Mouse (Mus musculus): ENCODE data around the gene Afdn.
"Not testable (repeated sequence)": the region's sequence is repeated elsewhere in the genome, so short reads cannot be mapped to it uniquely, and the experiment has no call there.

Afdn gene

DNA sequence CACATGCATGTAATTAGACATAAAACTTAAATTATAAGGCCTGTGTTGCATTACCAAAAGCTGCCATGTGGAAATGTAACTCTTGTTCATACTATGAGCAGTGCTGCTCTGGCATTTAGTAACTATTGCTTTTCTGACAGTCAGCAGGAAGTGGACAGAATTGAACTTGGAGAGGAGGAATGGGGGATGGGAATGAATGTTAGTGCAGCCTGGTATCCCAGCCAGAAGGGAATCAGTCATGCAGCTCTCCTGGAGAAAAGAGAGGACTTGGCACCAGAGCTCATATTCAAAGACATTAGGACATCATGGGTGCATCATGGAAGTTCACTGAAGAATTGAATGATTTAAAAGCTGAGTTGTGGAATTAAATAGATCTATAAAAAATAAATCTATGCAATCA is 117.1 kb downstream of the Afdn start:
- DNase-seq (ENCODE audit: low spot score) = no peak

DNA sequence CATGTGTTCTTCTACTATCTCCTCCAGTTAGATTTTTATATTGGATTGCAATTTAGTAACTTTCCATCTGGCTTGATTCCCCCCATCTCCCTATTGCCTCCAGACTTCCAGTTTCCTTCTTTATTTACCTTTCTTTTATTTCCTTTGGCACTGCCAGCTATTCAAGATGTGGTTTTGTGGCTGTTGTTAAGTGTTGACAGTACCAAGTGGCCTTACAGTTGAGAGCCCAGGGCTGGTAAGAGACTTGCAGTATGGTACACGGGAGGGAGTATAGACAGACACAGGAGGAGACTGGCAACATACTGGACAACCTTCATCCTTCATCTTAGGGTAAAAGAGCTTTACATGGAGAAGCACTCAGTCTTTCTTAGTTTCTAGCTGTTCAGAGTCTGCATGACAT is 119.4 kb downstream of the Afdn start:
- DNase-seq (ENCODE audit: low spot score) = no peak

DNA sequence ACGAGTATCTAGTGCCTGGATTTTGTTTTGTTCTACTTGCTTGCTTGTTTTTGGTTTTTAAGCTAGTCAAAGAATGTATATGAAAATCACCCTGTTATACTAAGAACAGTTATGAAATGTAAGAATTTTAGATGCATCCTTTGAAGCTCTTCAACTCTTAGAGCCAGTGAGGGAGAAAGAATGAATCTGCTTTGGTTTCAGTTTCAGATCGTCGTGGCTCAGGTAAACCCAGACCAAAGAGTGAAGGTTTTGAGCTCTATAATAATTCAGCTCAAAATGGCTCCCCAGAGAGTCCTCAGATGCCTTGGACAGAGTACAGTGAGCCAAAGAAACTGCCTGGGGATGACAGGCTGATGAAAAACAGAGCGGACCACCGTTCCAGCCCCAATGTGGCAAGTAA is 123.2 kb downstream of the Afdn start:
- DNase-seq (ENCODE audit: low spot score) = no peak

- DNase-seq (ENCODE audit: low spot score) = no peak
Observed at GRCm38 (mm10) chr17:13889818-13890434, 129.6 kb downstream of the Afdn start.

DNA sequence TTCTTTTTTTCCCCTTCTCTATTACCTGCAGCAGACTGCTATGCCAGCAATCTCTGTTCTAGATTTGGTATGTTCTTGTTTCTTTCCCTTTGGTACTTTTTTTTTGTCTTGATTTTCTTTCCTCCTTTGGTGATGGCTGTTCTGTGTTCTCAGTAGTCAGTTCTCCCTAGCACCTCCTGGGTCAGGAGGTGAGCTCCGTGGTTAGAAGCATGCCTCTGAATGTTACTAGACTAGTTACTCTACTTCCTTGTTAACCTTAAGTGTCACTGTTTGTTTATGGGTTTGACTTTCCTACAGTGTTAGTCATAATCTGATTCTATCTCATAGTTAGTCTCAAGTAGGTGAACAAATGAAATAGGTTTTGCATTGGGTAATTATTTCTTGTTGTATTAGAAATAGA is 130.6 kb downstream of the Afdn start:
- DNase-seq (ENCODE audit: low spot score) = no peak

- DNase-seq (ENCODE audit: low spot score) = no peak
Observed at GRCm38 (mm10) chr17:13898838-13899237, 138.5 kb downstream of the Afdn start.

DNA sequence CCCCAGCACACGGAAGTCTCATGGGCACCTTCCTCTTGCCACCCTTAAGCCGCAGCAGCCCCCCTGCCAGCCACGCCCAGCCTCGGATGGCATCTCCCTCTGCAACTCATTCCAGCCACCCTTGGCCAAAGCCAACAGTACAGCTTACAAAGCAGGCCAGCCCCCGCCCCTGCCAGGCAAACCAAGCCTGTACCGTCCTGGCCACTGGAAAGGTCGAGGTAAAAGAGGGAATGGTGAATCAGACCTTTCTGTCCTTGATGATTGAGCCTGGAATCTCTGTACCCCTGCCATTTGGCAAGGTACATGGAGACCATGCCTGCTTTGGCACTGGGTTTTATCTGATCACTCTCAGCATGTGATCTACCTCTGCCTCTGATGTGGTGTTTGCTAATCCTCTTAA is 138.9 kb downstream of the Afdn start:
- DNase-seq (ENCODE audit: low spot score) = no peak

- DNase-seq (ENCODE audit: low spot score) = no peak
Observed at GRCm38 (mm10) chr17:13903793-13904192, 143.5 kb downstream of the Afdn start.

- no peak for DNase-seq (ENCODE audit: low spot score)
Observed at GRCm38 (mm10) chr17:13907082-13907481, 146.7 kb downstream of the Afdn start.

DNA sequence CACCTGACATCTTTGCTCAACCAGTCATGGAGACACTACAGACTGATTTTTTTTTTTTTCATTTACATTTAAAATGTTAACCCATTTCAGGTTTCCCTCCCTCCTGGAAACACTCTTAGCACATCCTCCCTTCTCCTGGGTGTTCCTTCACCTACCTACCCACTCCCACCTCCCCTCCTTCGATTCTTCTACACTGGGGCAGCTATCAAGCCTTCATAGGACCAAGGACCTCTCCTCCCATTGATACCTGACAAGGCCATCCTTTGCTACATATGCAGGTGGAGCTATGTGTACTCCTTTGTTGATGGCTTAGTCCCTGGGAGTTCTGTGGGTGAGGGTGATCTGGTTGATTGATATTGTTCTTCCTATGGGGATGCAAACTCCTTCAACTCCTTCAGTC is 147.3 kb downstream of the Afdn start:
- no peak for DNase-seq (ENCODE audit: low spot score)

DNA sequence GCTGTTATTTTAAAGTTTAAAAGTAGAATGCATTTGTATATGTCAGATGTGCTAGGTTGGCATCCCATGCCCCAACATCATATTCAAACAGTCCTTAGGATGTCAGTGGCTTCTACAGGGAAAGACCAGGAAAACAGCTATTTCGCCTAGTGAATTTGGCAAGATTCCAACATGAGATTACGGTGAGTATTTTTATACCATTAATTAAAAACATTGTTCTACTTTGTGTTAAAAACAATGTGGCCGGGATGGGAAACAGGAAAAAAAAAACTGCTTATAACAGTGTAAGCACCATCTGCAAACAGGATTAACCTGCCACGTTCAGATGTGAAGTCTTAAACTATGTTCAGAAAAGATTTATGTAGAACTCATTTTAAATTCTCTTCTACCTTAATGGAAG is 153.6 kb downstream of the Afdn start:
- DNase-seq (ENCODE audit: low spot score) = no peak

DNA sequence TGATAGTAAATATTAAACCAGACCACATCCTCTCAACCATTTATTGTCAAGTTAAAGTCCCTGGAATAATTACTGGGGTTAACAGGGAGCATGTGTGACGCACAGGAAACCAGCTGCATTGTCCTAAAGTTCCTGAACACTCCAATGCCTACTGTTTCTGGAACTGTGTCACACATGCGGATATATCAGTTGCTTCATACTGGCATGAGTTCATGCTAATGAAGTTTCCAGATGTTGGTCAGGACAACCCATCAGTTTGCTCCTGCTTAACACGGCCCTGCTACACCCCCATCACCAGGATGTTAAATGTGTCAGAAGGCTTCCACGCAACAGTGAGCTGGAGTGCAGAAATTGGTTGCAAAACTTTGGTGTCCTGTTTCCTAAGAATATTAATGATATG is 154.2 kb downstream of the Afdn start:
- no peak for DNase-seq (ENCODE audit: low spot score)

DNA sequence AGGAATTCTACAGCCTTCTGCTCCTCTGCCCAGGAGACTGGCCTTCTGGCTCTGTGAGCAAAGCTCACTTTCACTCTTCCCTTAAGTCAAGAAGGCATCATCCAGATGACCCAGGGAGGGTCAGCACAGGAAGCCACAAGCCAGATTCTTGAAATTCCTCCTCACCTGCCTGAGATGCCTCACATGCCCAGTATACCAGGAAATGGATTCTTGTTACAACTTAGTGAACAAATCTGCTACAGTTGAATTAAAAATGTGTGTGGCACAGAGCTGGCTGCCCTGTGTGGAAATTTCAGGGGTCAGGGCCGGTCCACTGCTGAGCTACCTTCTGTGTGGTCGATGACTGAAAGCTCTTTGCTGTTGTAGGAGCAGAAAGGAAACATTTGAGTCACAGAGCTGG is 160.4 kb downstream of the Afdn start:
- no peak for DNase-seq (ENCODE audit: low spot score)

- no peak for DNase-seq (ENCODE audit: low spot score)
Observed at GRCm38 (mm10) chr17:13923418-13923817, 163.1 kb downstream of the Afdn start.

DNA sequence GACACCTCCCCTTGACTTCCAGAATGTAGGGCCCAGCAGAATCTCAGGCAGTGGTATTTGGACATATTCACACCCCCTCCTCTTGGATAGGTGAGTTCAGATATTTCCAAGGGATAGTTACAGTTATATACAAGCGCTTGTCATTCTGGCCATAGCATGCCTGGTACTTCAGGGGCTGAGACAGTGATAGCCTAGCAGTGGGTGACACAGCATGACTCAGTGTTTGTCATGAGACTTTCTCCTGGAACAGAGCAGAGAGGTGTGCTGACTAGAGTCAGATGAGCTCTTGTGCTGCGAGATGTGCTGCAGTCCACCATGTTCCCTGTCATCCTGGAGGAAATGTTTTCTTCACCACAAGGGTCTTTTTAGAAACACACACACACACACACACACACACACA is 164.2 kb downstream of the Afdn start:
- DNase-seq (ENCODE audit: low spot score) = no peak

- DNase-seq (ENCODE audit: low spot score) = no peak
Observed at GRCm38 (mm10) chr17:13925931-13926330, 165.6 kb downstream of the Afdn start.

DNA sequence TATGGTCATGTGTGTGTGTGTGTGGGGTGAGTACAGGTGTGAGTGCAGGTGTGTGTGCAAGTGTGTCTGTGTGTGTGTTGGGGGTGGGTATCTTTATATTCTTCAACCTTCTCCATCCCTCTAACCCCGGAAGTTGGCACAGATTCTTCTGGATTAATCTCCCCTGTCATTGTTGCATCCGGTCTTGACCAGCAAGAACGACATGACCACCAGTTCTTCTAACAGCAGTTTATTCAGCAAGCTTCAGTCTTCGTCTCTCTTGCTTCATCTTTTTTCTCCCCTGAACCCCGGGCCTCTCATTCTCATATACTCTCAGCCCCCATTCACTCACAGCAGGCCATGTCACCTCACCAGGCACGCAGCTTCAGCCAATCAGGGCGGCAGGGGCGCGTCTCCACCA is 170.1 kb downstream of the Afdn start:
- DNase-seq (ENCODE audit: low spot score) = no peak

- not testable (repeated sequence) for DNase-seq (ENCODE audit: low spot score)
Observed at GRCm38 (mm10) chr17:13935364-13935763, 175.0 kb downstream of the Afdn start.

DNA sequence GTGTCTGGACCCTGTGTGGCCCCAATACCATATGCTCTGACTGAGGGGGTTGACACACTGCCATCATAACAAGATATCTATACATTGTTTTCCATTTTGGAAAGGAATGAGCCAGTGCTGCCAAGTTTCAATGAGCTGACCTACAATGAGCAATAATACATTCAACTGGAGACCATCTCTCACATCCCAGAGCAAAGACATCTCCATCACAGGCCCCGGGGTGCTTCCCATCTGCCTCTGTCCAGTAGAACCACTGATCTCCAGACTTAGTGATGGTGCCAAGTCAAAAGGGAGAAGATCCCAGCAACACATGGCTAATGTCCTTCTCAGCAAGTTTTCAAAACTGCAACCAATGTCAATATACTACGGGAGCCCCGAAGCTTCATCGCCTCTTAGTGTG is 177.4 kb downstream of the Afdn start:
- no peak for DNase-seq (ENCODE audit: low spot score)

GRCm38 (mm10) chr17:13938652-13939051 is 178.3 kb downstream of the Afdn start:
- no peak for DNase-seq (ENCODE audit: low spot score)

DNA sequence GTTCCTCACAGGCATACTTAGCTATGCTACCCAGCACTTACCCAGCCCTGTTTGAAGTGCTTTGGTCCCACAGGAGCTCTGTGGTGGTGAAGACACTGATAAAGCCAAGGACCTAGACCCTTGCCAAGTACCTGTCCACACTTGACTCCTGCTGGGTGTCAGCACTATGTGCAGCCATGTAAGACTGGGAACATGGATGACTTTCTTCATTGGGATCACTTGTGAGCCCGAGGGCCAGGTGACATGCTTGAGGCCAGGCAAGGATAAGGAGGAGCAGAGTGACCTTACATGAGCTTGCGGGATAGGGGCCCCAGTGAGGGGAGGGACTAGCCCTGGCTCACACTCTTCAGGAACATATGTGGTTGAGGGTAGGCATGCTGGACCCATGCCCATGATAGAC is 178.9 kb downstream of the Afdn start:
- DNase-seq (ENCODE audit: low spot score) = peak; percentile 20

- DNase-seq (ENCODE audit: low spot score) = peak; percentile 22
Observed at GRCm38 (mm10) chr17:13940487-13940886, 180.1 kb downstream of the Afdn start.

- not testable (repeated sequence) for DNase-seq (ENCODE audit: low spot score)
Observed at GRCm38 (mm10) chr17:13948073-13948472, 187.7 kb downstream of the Afdn start, which contains the start of gene Gm7168. Gene Gm7168 (plus strand): TSS chr17:13948373.

DNA sequence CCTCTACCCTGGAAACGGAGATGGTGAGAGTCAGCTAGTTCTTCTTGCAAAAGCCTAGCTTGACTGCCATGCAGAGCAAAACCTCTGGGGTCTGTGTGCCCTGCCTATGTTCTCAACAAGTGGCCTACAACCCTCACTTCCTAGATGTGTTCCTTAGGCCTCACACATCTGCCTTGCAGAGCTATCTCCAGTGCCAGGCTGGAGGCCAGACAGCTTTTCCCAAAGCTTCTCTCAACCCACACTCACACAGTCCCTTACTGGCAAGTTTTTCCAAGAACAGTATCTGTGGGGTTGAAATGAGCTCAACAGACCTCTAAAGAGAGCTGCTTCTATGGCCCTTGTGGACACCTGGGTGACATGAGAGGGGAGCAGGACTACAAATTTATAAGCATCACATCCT is 191.2 kb downstream of the Afdn start:
- DNase-seq (ENCODE audit: low spot score) = not testable (repeated sequence)
